Mouse (Mus musculus): Measurements from ENCODE around the gene Gm8764. TPM values are rescaled to one million over a fixed set of nuclear protein-coding genes. Genes with fewer than 3 reads are reported as not detected.
"Not testable (repeated sequence)": the region's sequence is repeated elsewhere in the genome, so short reads cannot be mapped to it uniquely, and the experiment has no call there.

Gm8764 gene
- polyA plus RNA-seq, 1 experiment from 2014 or later: not detected

GRCm38 (mm10) chr10:104193742-104194141, 33.9 kb downstream of the Gm8764 start, which contains the start of gene Gm4340:
Gene Gm4340, plus strand, starts transcription at chr10:104194042.
- not testable (repeated sequence) for H3K27ac ChIP-seq (replicated peaks in 1 of 2; ENCODE audit: control insufficient read depth in 1 of 2, insufficient read depth in 1 of 2, low read depth in 2 of 2, low read length in 2 of 2); H3K9me3 ChIP-seq (ENCODE audit: control insufficient read depth, low read length); H3K4me2 ChIP-seq (ENCODE audit: low read length); H3K9ac ChIP-seq (ENCODE audit: low read length); H3K4me3 ChIP-seq (ENCODE audit: control insufficient read depth in 1 of 2, insufficient read depth in 1 of 2, low read depth in 1 of 2, low read length in 2 of 2); H3K4me1 ChIP-seq (ENCODE audit: control insufficient read depth in 2 of 2, insufficient read depth in 2 of 2, low read length in 2 of 2); ATAC-seq (ENCODE audit: insufficient number of reproducible peaks, insufficient read depth, low FRiP score, low read depth); H3K27me3 ChIP-seq (ENCODE audit: control insufficient read depth, insufficient read depth, low read length); H3K36me3 ChIP-seq (ENCODE audit: control insufficient read depth, insufficient read depth, low read length)
- no CpG with 5 or more reads among the region's 3 CpGs for WGBS

GRCm38 (mm10) chr10:104209655-104210054, 49.8 kb downstream of the Gm8764 start:
- H3K4me1 ChIP-seq (ENCODE audit: control insufficient read depth in 2 of 2, insufficient read depth in 2 of 2, low read length in 2 of 2): no peaks in the 10 kb centered on the region
- no peak overlapping the region for H3K9ac ChIP-seq (ENCODE audit: low read length)
- 71% methylated on average over 1 of the region's 1 CpGs for WGBS
- H3K27ac ChIP-seq (replicated peaks in 1 of 2; ENCODE audit: control insufficient read depth in 1 of 2, insufficient read depth in 1 of 2, low read depth in 2 of 2, low read length in 2 of 2): no peak overlapping the region
- H3K9me3 ChIP-seq (ENCODE audit: control insufficient read depth, low read length): no peaks in the 10 kb centered on the region
- H3K4me3 ChIP-seq (ENCODE audit: control insufficient read depth in 1 of 2, insufficient read depth in 1 of 2, low read depth in 1 of 2, low read length in 2 of 2): no peak overlapping the region
- H3K4me2 ChIP-seq (ENCODE audit: low read length): no peak overlapping the region
- ATAC-seq (ENCODE audit: insufficient number of reproducible peaks, insufficient read depth, low FRiP score, low read depth): no peak
- no peaks in the 10 kb centered on the region for H3K27me3 ChIP-seq (ENCODE audit: control insufficient read depth, insufficient read depth, low read length)
- no peaks in the 10 kb centered on the region for H3K36me3 ChIP-seq (ENCODE audit: control insufficient read depth, insufficient read depth, low read length)

- Histone ChIP-seq H3K27ac (replicated peaks in 1 of 2; ENCODE audit: control insufficient read depth in 1 of 2, insufficient read depth in 1 of 2, low read depth in 2 of 2, low read length in 2 of 2) (no peak overlapping the region), H3K27me3 (ENCODE audit: control insufficient read depth, insufficient read depth, low read length) (no peaks in the 10 kb centered on the region), H3K36me3 (ENCODE audit: control insufficient read depth, insufficient read depth, low read length) (no peaks in the 10 kb centered on the region), H3K4me2 (ENCODE audit: low read length) (no peak overlapping the region), H3K9me3 (ENCODE audit: control insufficient read depth, low read length) (no peaks in the 10 kb centered on the region), H3K4me3 (ENCODE audit: control insufficient read depth in 1 of 2, insufficient read depth in 1 of 2, low read depth in 1 of 2, low read length in 2 of 2) (no peak overlapping the region), H3K4me1 (ENCODE audit: control insufficient read depth in 2 of 2, insufficient read depth in 2 of 2, low read length in 2 of 2) (no peaks in the 10 kb centered on the region), H3K9ac (ENCODE audit: low read length) (no peak overlapping the region)
- 60% methylated on average over 3 of the region's 3 CpGs for WGBS
- ATAC-seq (ENCODE audit: insufficient number of reproducible peaks, insufficient read depth, low FRiP score, low read depth): no peak
These were observed 50.6 kb downstream of the Gm8764 start for GRCm38 (mm10) chr10:104210268-104210990.

Other genes with a start within 250 kb of the Gm8764 start
- gene Gm21293, start 17.0 kb upstream of the Gm8764 start, polyA plus RNA-seq (2014; fragmentation: Nextera tagmentation; extraction: Ambion mirVana): not detected in 2 replicates
- gene Gm6763, start 8.5 kb upstream of the Gm8764 start, polyA plus RNA-seq (2014; fragmentation: Nextera tagmentation; extraction: Ambion mirVana): not detected in 2 replicates
- not detected in 2 replicates for gene Gm21304, start 8.5 kb downstream of the Gm8764 start, polyA plus RNA-seq (2014; fragmentation: Nextera tagmentation; extraction: Ambion mirVana)
- not detected in 2 replicates for gene Gm21312, start 17.0 kb downstream of the Gm8764 start, polyA plus RNA-seq (2014; fragmentation: Nextera tagmentation; extraction: Ambion mirVana)
- gene Gm20765, start 25.5 kb downstream of the Gm8764 start, polyA plus RNA-seq (2014; fragmentation: Nextera tagmentation; extraction: Ambion mirVana): not detected in 2 replicates
- not detected in 2 replicates for gene Gm4340, start 34.0 kb downstream of the Gm8764 start, polyA plus RNA-seq (2014; fragmentation: Nextera tagmentation; extraction: Ambion mirVana)

Measured in heart, embryonic 14.5 days (tissue).